Mouse (Mus musculus) central nervous system, embryonic 11.5 days (tissue): ENCODE data around the gene Nfxl1. TPM values are rescaled to one million over a fixed set of nuclear protein-coding genes. Genes with fewer than 3 reads are reported as not detected.

Source experiments
- polyA plus RNA-seq: library from polyadenylated mRNA; depleted of rRNA; stranded (reverse); fragments of >200 nt; gene quantifications from 2 replicates; pipeline ENCODE4 v1.2.3, GENCODE M21; 2012; rRNA removed

Nfxl1 gene
- polyA plus RNA-seq = 32.2 and 36.8 TPM in 2 replicates

DNA sequence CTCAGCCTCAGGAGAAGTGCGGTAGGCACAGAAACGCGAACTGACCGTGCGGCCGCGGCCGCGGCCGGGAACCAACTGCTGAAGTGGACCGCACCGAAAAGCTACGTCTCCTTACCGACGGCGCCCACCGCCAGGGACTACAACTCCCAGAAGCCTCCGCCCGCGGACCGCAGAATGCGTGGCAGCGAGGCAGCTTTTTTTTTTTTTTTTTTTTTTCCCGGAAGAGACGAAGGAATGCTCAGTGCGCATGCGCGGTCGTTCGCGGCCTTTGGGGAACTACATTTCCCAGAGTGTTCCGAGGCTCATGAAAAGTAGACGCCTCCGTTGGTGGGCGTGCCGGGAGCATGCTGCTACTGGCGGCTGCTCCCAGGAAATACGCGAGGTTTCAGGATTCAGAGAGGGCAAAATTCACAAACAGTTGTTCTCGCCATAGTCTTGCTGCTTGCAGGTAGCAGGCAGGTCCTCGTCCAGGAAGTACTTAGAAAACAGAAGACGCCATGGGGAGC lies at the start of gene Nfxl1:
Gene Nfxl1, minus strand, starts transcription at position 141 of the 506 bp plus-strand sequence.

DNA sequence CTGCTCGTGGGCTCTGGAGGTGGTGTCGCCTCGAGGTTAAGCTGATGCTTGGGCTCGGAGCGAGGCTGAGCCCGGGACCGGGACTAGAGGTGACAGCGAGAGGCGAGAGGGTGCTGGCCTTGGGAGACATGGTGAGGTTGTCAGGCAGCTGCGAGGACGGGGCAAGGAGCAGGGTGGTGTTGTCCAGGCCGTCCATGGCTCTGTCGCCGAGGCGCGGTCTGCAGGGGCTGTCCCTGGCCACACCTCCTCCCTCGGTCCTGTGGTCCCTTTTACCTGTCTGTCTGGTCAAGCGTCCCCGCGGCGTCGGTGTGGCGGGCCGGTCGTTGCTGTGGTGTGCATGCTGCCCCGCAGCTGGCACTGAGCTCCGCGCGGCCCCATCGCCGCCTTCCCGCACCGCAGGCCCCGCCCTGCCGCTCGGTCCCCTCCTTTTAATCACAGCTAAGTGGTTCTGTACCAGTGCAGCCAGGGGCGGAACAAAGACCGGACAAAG lies 27.8 kb upstream of the Nfxl1 start, which contains the start of gene Gm5868:
Gene Gm5868, minus strand, starts transcription at position 360 of the 490 bp plus-strand sequence.

DNA sequence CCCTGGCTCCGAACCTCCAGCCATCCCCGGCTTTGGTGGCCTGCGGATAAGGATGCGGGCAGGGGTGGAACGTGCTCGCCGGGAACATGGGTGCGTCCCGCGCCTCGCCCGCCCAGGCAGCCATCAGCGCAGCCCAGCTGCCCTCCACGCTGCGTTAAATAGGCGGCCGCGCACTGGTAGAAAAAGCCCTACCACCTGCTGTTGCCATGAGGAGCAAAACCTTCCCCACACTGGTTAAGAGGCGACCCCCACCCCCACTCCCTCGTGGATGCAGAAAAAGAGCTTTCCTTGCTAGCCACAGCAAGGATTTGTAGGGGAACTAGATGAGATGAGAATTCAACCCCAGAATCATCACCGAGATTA lies 21.5 kb upstream of the Nfxl1 start, which contains the start of gene Zar1:
Gene Zar1, minus strand, starts transcription at position 285 of the 363 bp plus-strand sequence.

DNA sequence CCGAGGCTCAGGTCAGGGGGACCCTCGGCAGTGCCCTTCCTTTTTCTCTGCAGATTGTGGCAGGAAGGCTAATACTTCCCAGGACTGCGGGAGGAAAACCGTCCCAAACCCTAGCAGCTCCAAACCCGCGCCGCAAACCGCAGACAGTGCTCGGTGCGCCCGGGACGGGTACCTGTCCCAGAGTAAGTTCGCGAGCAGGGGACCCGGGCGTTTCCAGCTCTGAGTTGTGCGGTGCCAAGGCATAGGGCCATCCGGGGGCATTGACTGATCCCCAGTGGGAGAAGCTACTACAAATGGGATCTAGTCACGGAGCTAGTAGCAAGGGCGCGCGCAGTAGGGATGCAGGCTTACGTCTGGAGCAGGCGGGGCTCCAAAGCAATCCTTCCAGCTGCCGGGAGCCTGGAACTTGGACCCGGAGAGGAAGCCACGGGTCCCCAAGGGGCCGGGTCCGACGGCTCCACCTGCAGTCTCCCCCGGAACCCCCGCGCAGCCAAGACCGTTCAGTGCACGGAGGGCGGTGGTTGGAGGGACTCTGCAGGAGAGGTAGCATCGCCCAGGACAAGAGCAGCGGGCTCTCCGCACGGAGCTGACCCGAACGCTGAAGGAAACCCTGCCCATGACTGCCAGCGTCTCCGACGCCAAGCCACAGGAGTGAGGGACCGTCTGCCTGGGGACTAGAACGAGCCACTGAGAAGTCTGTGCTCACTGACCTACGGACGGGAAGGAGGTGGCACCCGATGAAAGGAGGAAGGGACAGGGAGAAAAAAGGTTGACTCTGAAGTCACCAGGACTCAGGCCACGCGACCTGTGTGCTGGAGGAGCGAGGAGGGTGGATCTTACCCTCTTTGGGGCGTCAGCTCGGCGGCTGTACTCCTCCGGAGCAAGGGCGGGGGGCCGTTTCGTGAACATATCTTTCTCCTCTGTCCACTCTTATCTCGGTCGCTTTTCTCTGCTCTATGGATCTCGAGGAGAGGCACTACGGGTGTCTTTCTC lies 55.7 kb downstream of the Nfxl1 start, which contains the start of gene Corin:
Gene Corin, minus strand, starts transcription at position 943 of the 993 bp plus-strand sequence.

Other genes starting within 250 kb of the Nfxl1 start
- 4.3 and 6.8 TPM in 2 replicates for gene Corin, start 55.2 kb downstream of the Nfxl1 start, polyA plus RNA-seq
- gene Zar1, start 21.6 kb upstream of the Nfxl1 start, polyA plus RNA-seq = 1.2 and 1.4 TPM in 2 replicates
- gene Gm5868, start 27.9 kb upstream of the Nfxl1 start, polyA plus RNA-seq = 1.3 and 3.3 TPM in 2 replicates
- not detected in 2 replicates for gene Cnga1, start 84.6 kb upstream of the Nfxl1 start, polyA plus RNA-seq
- 0.11 and 0.31 TPM in 2 replicates for gene Nipal1, start 88.1 kb upstream of the Nfxl1 start, polyA plus RNA-seq
- gene Txk, start 193.1 kb upstream of the Nfxl1 start, polyA plus RNA-seq = 0.02 and 0.04 TPM in 2 replicates